Mouse (Mus musculus) layer of hippocampus, adult 18-20 months (tissue): Measurements from ENCODE around the gene Cdc16. TPM values are rescaled to one million over a fixed set of nuclear protein-coding genes. Genes with fewer than 3 reads are reported as not detected.
"Not testable (repeated sequence)": the region's sequence is repeated elsewhere in the genome, so short reads cannot be mapped to it uniquely, and the experiment has no call there.

Experiments
- DNase-seq, 2 experiments: peaks; one replicate each; pipeline ENCODE4 v3.0.0; 2022; ENCODE audit warnings: low spot score in 2 of 2
- long read RNA-seq: library from polyadenylated mRNA; stranded (forward); transcript quantifications from one replicate; pipeline ENCODE4 v2.0.0, GENCODE M21; 2021
- total RNA-seq, 2 experiments: library from RNA; stranded (reverse); gene quantifications; 2 replicates each; pipeline ENCODE4 v1.2.3; 2021

Gene Cdc16
- 10 to 100 TPM; 51.9 to 52.4 TPM for total RNA-seq
- long read RNA-seq, transcript Cdc16-201 (18 exons, 2,301 nt): major isoform, 60 of 80 reads
- long read RNA-seq, partial matches to known transcripts: 6 of 80 reads
- long read RNA-seq, other reads (novel, unspliced or antisense): 14 of 80 reads

DNA sequence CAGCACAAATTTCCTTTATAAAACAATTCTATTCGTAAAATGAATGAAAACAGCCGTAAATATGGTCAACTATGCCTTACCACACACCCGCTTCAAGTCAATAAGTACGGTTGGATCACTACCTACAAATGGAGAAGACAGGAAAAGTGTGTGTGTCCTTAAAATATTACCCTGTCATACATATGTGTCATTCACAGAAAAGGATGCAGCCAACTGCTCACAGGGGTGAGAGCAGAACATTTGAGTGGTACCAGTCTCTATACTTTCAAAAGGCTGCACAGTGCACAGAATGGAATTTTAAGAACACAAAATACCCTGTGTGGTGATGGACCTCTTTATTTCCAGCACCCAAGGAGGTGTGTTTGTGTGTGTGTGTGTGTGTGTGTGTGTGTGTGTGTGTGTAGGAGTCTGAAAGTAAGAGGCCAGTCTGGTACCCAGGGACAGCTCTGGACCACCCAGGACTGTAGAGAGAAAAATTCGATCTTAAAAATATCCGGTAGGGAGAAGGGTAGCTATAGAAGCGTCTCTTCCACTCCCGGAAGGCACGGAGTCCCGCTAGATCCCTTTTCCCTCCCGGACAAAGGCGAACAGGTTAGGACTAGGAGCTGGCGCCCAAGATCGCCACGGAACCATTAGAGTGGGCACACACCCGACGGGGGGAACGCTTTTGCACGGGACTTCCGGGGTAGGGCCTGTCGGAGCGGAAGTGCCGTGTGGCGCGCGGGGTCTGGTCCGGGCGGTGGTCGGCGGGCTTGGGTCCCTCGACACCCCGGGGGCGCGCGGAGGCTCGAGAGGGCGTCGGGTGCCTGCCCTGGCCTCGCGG is at the start of gene Cdc16:
Gene Cdc16 (plus strand): TSS at position 695 of the 823 bp plus-strand sequence.
- peak; percentile 77 to 91 for DNase-seq

DNA sequence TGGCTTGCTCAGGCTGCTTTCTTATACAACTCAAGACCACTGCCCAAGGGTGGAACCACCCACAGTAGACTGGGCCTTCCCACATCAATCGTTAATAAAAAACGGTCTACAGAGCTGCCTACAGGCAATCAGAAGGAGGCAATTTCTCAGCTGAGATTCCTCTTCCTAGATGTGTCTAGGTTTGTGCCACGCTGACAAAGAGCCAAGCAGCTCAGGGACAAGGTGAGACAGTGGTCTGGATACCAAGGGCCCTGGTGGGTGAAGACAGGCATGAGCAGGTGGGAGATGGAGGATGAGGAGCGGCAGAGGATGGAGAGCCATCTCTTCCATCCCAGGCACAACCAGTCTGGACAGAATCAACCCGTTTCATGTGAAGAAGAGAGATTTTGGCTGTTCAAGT is 49.0 kb upstream of the Cdc16 start:
- no peak for DNase-seq

- DNase-seq: no peak
These were observed 38.5 kb upstream of the Cdc16 start for GRCm38 (mm10) chr8:13718980-13719379.

GRCm38 (mm10) chr8:13725722-13726121 is 31.8 kb upstream of the Cdc16 start:
- peak in 1 of 2 experiments; percentile 50 for DNase-seq

DNA sequence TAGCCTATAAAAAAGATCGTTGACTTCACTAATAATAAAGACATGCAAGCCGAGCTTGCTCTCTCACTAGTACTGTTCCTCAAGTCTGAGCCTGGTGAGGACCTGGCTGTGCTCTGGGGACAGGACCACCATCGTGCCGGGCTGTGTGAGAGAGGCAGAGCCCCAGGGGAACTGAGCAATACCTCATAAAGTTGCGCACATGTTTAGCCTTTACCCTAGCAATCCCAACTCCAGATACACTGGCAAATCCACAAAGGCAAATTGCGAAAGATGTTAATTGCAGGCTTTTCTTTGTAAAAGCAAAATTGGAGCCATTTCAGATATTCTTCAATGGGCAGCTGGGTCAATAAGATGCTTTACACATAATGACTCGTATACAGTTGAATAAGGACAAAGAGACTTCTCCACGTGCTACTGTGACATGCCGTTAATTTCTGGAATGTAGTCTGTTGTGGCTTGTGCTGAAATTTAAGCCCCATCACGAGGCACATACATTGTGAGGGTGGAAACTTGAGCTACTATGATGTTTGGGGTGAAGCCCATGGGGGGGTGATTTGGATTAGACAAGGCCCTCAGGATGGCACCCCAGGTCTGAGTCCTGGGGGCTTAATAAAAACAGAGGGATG is 29.9 kb upstream of the Cdc16 start:
- no peak for DNase-seq

DNA sequence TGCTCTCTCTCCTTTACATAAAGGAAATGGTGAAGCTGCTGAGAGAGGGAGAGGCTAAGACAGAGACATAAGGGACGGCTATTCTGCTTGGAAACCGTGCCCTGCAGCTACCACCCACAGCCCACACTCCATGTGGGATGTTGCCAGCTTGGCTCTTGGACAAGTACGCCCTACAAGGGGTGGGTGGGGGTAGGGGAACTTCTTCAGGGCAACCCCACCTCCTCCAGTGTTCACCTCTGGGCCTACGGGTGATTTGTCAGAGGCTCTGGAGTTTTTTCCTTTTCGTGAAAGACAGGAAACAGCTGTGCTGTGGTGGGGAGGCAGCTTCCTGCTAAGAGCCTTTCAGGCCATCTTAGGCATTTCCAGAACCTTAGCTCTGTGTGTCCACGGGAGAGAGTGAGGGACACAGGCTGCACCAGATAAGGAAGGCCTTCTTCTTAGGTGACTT is 17.1 kb upstream of the Cdc16 start:
- DNase-seq: peak in 1 of 2 experiments; percentile 13

DNA sequence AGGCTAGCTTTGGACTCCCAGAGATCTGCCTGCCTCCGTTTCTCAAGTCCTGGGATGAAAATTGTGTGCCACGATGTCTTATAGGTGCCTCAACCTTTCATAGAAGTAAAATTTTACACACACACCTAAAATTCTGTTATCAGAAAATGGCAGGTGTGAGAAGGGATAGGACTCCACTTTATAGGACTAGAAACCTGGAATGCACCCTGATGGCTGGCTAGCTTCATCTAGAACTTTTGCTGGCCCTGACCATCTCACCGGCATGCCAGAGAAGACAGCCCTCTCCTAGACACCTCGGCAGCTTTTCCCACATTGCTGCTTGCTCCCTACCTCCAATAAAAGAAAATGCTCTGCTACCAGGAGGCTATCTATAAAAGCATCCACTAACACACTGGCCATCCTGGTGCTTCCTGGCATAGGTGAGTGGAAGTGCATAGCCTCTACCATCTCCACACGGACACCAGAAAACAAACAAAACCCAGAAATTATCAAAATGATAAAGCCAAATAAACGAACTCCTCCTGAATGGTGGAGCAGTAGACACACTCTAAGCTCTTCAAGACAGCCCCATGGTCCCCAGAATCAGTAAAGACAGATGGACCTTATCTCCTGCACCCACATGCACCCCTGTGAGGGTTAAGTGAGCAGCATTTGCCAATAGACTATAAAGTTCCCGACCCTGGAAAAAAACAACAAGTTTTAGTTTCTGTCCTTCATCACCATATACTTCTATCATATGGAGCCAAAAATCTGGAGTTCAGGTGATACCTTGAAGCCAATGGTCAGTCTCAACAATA is 16.5 kb upstream of the Cdc16 start:
- no peak for DNase-seq

DNA sequence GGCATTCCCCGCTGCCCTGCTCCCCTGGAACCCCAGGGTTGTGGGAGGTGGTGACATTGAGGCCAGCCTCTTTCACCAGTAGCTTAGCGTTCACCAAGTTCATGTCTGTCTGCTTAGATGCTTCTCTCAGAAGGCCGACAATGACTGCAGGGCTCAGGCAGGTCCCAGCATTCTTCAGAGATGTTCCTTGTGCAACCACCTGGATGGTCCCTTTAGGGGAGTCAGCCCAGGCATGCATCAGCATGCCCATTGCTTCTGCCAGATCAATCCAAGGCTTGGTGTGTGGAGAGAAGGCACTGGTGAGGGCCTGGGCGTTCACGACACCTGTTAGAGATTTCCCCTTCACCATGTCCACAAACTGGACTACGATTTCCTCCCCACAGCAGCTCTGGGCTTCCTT is 11.3 kb upstream of the Cdc16 start:
- DNase-seq: not testable (repeated sequence)

GRCm38 (mm10) chr8:13747626-13748025 is 9.8 kb upstream of the Cdc16 start:
- no peak for DNase-seq

GRCm38 (mm10) chr8:13753680-13754079 is 3.8 kb upstream of the Cdc16 start:
- peak in 1 of 2 experiments; percentile 77 for DNase-seq

- no peak for DNase-seq
These were observed 996 bp upstream of the Cdc16 start for GRCm38 (mm10) chr8:13756480-13756879.

- peak in 1 of 2 experiments; percentile 70 for DNase-seq
These were observed 590 bp downstream of the Cdc16 start for GRCm38 (mm10) chr8:13757805-13758727.

GRCm38 (mm10) chr8:13769206-13769605 is 11.7 kb downstream of the Cdc16 start:
- no peak for DNase-seq

GRCm38 (mm10) chr8:13780536-13780935 is 23.1 kb downstream of the Cdc16 start:
- DNase-seq: peak in 1 of 2 experiments; percentile 8

DNA sequence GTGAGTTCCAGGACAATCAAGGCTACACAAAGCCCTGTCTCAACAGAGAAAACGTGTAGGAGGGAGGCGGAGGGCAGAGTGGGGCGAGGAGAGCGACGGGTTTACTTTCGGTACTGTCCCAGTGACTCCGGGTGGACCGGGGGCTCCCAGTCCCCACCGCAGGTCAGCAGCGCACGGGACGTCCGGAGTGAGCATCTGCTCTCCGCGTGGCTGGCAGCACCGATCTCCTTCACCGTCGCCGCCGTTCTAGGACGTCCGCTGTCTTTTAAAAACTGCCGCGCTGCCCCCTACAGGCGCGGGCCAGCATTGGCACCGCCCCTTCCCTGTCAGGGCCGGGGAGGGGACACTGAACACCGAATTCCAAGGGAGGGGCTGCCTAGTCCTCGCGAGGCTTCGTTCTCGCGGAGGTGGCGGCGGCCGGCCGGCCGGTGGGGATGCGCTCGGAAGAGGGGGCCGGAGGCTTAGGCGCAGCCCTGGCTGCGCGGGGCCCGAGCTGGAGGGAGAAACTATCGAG is 27.8 kb downstream of the Cdc16 start, which contains the start of gene Upf3a:
Gene Upf3a (plus strand): TSS at position 366 of the 514 bp plus-strand sequence.
- DNase-seq: peak; percentile 80 to 91

DNA sequence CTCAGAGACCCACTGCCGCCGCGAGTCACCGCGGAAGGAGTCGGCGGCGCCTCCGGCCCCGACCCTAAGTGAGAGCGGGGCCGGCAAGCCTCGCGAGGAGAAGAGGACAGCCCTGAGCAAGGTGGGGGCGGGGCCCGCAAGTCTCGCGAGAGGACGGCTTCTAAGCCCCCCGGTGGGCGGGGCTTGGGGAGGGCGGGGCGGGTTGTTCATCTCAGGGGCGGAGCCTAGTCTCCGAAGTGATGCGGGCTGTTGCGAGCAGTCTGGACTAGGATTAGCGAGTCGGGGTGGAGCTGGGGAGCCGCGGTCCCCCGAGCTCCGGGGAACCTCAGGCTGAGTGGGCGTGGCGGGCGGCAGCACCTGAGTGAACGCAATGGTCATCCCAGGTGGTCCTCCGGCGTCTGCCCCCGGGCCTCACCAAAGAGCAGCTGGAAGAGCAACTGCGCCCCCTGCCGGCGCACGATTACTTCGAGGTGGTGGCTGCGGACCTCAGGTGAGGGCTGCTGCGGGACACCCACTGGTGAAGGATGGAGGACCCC is 28.4 kb downstream of the Cdc16 start:
- peak; percentile 87 to 96 for DNase-seq

GRCm38 (mm10) chr8:13789606-13790005 is 32.1 kb downstream of the Cdc16 start:
- DNase-seq: no peak

GRCm38 (mm10) chr8:13793097-13793745 is 35.7 kb downstream of the Cdc16 start:
- DNase-seq: no peak

GRCm38 (mm10) chr8:13793746-13794101 is 36.2 kb downstream of the Cdc16 start:
- DNase-seq: no peak
